Mouse (Mus musculus) inflammation-experienced regulatory T-cells, adult 6 months (primary cell): Measurements from ENCODE around the gene Bcl7a. TPM values are rescaled to one million over a fixed set of nuclear protein-coding genes. Genes with fewer than 3 reads are reported as not detected.

Experiments used
- ATAC-seq: one replicate; pipeline ENCODE4 v1.8.0; 2017
- polyA plus RNA-seq, 3 experiments: library from polyadenylated mRNA; unstranded; fragments of 100-300 nt; shearing (Covaris generic); gene quantifications; one replicate each; pipeline ENCODE4 v1.2.1; 2017

Bcl7a gene
- 10 to 100 TPM in 1 of 3 experiments, 1 to 10 TPM in 2; 3.4 to 13.1 (median 6.7) TPM for polyA plus RNA-seq

DNA sequence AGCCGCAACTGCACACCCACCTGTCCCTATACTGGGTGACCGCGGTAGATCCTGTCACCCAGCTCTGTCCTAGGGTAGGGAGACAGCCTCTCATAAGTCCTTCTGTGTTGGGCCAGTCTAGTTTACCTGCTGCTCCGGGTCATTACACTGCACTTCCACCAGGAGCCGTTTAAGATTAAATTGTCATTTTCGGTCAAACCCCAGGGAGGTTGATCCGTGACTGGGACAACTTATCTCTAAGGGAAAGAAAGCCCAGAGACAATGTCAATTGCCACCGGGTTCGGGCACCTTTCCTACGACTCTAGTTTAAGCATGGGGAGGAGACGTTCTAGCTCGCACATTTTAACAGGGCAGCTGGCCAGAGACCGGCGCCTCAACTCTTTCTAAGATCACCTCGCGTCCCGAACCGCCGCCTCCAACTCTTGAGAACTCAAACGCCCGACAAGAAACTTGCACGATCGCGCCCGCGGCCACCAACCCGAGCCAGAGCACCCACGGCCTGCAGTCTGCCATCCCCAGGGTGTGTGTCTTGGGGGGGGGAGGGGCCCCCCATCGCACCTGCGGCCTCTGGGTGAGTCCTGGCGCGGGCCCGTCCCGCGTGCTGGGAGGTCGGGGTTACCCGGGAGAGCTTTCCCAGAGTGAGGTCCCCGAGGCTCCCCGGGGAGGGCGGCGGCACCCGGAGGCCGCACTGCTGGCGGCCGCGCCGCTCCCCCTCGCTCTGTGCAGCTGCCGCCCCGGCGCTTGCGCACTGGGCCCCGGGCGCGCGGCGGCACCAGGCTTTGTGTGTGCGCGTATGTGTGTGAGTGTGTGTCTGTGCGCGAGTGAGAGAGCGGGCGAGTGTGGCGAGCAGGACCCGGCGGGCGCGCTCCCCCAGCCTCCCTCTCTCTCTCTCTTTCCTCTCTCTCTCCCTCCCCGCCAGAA, at the start of gene Bcl7a:
Bcl7a (plus strand) TSS at position 128 of the 921 bp plus-strand sequence.
- peak; percentile 77 for ATAC-seq

DNA sequence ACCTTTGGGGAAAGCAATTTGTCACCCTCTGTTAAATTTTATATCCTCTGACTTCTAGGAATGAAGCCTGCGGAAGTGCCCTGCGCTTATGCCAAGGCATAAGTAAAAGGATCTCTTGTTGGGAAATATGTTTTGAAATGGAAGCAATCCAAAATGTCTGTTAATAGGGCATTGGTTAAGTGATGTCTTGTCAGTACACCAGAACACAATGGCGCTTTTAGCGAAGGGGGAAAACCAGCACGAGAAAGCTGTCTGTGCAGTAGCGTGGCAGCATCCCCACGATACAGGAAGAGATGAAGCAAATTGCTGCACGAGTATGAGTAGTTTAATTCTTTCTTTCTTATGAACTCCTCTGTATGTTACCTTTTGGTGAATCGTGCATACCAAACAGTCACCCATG, 49.0 kb upstream of the Bcl7a start:
- no peak for ATAC-seq

DNA sequence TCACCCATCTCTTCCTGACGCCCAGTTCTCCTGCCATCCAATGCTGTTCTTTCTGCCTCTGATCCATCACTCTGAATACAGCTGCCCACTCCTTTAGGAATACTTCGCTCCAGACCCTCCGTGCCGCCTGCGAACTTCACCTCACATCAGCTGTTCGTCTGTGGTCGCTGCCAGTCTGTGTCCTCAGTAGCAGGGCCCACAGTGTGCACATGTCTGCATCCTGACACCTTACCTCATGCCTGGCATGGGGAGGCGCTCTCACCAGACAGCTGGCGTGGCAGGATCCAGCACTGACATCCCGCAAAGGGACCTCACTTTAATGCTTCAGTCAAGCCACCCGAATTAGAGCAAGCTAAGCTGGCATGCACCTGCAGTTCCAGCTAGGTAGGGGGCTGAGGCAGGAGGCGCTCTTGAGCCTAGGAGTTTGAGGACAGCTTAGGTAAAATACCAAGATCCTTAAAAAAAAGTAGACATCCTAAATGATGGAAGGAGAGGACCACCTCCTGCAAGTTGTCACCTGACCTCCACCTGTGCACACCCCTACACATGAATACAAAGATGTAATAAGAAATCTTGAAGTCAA, 47.3 kb upstream of the Bcl7a start:
- ATAC-seq, result no peak

DNA sequence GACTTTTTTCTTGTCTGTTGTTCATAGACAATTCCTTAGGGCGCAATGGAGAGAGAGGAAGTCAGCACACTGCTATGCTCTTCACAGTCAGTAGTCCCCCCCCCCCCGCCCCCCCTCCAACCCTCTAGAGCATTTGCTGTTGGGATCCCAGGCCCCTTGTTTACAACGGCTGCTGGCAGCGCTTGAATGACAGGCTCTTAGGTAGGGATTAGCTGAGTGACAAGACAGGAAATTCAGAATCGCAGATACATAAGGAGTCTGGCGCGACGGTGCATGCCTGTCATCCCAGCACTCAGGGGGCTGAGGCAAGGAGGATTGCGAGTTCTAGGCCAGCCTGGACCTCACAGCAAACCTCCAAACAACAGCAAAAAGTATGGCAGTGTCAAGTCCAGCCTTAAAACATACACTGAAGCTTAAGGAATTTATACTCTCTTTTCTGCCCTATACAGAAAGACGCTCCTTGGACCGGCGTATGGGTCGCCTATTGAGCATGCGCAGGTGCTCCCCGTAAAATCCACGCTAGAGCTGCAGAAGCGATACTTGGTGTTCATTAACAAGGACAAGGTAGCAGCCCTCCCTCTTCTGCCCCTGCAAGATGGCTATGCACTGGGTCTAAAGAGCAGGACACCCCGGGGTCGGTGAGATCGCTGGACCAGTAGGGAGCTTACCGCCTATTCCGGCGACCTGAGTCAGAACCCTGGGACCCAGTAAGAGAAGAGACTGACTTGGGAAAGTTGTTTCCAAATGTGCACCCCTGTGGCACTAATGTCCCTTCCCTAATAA, 46.5 kb upstream of the Bcl7a start:
- no peak for ATAC-seq

DNA sequence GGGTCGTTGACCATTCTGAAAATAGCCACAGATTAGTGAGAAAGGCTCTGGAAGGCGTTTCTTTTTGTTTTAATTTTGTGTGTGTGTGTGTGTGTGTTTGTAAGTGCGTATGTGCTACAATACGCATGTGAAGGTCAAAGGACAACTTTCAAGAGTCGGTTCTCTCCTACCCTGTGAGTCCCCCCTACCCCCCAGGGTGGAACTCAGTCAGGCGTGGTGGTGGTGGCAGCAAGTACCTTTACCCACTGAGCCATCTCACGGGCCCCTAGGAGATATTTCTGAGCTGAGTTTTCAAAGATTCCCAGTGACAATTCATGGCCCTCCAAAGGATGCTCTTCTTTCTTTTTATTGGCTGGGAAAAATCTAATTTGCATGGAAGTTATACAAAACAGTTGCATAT, 45.8 kb upstream of the Bcl7a start:
- ATAC-seq, result no peak

DNA sequence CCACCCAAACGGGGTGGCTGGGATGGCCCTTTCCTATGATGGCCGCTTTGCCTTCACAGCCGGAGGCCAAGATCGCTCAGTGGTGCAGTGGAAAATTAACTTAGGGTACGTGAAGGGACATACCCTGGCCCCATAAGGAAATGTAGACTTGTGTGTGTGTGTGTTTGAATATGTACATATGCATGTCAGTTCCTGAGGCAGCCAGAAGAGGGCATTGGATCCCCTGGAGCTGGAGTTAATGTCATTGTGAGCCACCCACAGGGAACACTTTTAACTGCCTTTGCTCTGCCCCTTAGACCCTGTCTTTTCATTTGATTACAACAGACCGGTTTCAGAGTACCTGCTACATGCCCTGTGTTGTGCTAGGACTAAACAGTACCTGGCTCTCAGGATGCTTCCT, 45.1 kb upstream of the Bcl7a start:
- ATAC-seq, result no peak

DNA sequence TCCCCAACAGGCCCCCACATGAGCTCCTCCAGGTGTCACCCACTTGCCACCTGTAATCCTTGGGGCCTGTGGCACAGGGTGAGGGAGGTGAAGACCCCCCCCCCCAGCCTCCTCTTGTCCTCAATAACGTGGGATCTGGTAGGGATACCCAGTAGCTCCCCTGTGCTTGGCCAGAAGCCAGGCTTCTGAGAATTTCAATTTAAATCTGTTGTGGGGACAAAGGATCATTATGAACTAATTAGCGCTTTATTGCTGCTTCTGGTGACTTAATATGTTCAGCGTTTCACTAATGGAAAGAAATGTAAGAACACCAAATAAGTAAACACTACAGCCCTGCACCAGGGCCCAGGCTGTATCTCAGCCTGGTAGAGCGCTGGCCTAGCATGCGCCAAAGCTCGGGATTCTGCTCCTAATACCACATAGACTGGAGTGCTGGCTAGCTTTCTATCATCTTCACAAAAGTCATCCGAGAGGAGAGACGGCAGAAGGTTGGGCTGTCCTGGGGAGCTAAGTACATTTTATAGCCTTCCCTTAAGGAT, 43.1 kb upstream of the Bcl7a start:
- ATAC-seq, result no peak

DNA sequence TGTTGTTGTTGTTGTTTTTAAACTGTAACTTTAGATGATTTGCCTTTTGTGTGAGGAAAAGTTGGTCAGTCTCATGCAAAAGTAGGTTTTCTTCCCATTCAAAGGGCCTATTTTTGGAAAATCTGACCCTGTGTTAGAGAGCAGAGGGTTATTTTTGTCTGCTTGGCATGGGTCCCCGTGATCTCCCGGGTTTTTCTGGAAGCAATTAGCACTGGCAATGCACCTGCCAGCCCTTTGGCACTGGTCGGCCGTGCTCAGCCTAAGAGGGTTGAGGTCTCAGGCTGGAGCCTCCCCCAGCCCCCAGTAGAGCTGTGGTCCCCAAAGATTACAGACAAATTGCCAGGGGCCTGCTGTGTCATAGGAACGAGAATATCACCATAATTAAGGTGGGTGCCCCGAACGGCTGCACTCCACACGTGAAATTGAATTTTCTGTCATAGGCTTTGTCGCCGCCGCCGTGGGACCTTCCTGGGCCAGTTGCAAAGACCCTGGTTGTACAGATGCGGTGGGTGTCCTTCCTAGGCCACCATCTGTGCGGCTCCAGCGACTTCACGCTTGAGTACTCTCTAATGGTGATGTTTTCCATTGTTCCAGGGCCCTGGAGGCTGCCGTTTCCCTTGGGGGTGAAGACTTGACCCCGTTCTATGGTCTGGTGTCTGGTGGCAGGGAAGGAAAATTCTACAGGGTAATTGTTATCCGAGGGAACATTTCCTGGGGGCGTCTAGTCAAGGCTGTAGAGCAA, 41.7 kb upstream of the Bcl7a start:
- ATAC-seq, result no peak

DNA sequence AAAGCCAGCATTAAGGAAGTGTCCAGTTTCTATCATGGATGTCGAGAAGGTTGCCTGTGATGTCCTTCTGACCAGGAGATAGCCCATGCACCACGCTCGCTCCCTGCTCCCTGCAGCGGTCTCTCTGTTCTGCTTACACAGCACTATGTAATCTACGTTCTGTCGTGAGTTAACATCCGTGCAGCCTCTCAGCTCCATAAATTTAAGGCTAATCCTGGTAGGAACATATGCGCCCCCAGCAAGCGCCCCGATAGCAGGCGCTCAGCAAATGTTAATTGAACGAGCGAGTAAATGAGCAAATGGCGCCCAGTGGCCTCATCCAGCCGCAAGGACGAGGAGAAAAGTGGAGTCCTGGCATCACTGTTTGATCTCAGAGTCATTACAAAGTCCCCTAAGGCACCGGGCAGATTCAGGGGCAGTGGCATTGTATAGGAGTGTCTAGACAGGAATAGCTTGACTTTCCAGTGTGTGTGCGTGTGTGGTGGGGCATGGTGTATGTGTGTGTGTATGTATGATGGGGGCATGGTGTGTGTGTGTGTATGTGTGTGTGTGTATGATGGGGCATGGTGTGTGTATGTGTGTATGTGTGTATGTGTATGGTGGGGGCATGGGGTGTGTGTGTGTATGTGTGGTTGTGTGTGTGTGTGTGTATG, 35.9 kb upstream of the Bcl7a start:
- no peak for ATAC-seq

DNA sequence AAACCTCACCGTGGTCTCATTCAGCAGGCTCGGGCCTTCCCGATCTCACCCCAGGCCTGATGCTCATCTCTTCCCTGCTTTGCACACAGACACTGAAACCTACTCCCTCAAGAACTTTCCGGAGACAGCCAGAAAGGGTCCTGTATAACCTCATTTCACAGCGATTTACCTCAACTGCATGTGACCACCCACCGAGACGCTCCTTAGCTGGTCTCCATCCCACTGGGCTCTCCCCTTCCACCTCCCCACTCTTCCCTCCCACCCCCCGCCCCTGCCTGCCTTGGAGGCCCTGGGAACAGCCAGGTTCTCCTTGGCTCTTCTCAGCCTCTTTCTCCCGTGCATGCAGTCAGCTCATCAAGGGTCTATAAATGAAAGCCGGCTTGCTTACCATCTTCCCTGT, 33.8 kb upstream of the Bcl7a start:
- no peak for ATAC-seq

DNA sequence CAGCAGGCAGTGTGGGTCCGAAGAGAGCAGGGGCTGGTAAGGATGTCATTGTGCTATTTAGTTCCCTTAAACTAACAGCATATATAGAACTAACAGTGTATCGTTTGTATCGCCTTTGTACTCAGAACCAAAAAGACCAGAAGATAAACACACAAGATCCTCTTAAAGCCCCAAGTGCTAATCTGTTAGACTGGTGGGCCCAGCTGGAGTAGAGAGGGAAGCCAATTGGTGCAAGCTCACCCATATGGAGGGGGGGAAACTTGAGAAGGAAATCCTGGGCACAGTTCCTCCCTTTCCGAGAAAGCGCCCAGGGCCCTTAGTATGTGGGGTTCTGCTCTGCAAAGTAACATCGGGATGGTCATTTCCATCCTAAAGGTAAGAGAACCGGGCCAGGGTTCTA, 33.4 kb upstream of the Bcl7a start:
- no peak for ATAC-seq

DNA sequence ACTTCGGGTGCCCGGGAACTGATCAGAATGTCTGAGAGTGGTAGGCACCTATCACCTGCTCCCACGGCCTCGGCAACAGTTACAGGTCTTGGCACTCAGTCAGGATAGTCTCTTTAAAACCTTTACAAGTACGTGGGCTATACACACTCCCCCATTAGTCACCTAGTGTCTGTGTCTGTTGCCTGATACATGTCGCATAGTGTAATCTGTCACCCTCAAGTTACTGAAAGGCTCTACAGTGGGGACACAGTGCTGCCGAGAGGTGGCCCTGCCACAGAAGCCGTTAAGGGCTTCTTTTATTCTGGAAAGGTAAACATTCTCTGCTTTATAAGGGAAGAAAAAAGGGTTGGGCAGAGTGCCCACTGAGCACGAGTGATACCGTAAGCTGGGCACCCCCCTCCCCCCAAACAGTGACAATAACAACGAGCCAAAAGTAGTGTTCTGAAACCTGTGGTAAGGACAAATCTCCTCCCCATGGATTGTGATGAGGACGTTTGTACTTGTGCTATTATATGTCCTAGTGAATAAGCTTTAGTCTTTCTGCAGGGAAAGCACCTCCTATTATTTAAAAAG, 30.5 kb upstream of the Bcl7a start:
- no peak for ATAC-seq

DNA sequence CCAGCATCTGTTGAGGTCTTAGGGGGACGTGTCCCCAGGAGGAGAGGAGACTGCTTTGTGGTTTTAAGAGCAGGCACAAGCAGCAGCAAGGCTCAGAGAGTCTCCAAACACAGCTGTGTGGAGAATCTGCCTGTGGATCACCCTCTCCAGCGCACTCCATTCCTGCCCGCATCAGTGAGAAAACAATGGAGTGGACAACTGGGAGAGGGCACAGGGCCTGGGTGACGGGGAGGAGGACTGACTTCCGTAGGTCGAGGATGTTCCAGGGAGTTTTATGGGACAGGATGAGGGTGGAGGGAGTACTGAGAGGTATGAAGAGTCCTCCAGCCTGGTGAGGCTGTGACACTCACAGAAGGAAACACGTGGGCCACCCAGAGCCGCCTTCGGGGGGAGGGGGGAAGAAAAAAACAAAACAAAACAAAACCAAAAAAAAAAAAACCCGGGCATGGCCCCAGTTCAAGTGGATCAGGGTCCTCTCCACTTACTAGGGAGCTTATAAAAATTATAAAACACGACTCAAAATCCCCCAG, 29.7 kb upstream of the Bcl7a start:
- peak; percentile 60 for ATAC-seq

DNA sequence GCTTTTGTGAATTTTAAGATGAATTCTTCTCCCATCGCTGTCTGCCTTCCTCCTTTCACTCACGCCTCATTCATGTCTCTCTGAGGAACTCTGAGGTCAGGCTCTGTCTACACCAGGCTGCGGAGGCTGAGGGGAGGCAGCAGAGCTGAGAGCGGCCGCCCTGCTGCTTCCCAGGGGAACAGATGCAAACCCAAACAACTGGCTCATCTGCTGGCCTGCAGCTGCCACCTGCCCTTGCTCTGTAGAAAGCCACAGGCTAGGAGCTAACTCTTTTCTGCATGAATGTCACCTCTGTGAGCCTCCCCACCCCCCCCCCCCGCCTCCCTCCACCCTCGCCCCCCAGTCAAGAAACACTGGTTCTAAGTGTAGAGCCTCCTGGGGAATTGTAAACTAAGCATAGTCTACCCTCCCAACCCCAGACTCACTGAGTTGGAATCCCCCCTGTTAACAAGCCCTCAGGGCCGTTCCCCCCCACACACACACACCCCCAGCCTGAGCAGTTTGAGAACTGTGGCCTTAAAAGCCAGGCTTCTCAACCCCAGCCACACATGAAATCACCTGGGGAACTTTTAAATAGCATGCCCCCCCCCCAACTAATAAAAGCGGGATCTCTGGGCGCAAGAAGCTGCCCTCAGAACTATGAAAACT, 28.3 kb upstream of the Bcl7a start:
- ATAC-seq, result no peak

DNA sequence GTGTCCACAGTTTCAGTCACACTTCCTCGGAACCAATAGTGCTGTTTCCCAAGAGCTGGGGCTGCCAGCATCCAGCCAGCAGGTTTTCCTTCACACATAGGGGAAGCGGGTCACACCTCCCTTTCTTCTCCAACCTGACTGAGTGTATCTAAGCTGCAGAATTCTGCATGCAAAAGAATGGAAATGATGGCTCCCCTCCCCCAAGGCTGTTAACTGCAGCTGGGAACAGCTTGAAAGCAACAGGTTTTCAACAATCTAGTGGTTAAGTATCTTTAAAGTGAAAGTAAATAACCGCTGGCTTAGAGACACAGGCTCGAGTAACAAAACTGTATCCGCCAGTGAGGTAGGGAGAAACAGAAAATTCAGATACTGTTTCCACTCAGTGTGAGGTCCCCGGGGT, 25.6 kb upstream of the Bcl7a start:
- peak; percentile 35 for ATAC-seq

DNA sequence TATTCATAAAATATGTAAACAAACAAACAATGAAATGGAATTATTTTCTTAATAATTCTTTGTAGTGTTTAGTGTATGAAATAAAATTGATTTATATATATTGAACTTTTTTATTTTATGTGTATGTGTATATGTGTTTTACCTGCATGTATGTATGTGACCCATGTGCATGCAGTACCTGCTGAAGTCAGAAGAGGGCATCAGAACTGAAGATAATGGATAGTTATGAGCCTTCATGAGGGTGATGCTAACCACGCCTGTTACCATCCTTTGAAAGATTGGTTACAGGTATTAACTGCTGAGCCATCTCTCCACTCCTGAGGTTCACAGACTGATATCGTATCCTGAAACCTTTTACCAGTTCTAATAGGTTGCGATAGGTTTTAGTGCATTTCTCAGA, 23.5 kb upstream of the Bcl7a start:
- ATAC-seq, result no peak

DNA sequence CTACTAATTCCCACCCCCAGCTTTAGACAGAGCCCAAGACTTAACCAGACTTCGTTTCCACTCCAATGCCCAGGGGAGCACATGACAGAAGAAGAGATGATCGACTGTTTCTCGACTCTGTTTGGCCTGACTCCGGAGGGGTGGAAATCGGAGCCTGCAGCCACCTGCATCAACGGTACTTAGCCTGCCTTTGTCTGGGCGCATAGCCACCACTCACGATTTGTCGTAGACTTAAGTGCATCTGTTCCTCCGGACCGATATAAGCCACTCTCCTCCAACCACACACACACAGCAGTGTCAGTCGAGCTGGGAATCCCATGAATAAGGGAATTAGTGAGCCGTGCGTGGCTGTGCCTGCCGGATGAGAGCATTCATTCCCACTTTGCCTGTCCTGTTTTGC, 19.4 kb upstream of the Bcl7a start:
- ATAC-seq, result no peak

DNA sequence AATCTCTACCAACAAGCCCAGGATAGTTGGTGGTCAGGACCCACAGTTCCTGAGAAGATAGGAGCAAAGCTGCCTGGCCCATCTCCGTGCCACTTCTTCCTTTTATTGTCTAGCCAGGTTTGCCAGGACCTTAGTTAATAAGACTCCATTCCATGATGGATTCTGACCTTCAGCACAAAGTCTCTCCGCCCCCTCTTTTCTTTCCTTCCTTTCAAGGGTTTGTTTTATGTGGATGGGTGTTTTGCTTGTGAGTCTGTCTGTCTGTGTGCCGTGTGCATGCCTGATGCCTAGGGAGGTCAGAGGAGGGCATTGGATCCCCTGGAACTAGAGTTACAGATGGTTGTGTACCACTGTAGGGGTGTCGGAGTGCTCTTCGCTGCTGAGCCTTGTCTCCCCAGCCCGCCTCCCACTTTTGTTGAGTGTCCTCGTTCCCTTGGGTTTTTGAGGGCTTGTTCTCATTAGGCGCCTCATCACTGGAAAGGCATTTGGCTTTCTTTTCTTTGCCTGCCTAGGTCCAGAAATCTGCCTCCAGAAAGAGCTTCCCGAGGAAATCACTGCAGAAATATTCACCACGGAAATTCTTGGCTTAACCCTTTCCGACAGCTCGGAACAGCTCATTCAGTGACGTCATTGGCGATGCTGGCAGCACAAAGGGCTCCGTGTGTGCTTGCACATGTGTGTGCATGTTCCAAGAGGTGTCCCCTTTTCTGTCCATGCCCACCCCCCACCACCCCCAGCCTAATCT, 17.5 kb upstream of the Bcl7a start:
- ATAC-seq, result no peak

DNA sequence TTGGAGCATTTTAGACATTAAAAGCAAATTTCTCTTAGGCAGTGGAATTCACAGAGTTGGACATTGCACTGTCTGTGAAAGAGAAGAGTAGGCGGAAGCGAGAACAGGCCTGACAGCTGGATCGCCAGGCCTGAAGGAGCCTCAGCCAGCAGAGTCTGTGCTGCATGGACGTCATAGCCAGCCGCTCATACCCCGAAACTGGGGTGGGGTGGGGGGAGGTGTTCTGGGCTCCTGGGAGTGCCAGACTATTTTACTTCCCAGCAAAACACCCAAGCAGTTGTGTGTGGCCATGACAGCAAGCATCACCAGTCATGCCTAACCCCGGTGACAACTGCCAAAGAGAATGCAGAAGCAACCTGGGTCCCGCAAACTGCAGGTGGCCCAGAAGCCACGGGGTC, 16.9 kb upstream of the Bcl7a start:
- no peak for ATAC-seq

DNA sequence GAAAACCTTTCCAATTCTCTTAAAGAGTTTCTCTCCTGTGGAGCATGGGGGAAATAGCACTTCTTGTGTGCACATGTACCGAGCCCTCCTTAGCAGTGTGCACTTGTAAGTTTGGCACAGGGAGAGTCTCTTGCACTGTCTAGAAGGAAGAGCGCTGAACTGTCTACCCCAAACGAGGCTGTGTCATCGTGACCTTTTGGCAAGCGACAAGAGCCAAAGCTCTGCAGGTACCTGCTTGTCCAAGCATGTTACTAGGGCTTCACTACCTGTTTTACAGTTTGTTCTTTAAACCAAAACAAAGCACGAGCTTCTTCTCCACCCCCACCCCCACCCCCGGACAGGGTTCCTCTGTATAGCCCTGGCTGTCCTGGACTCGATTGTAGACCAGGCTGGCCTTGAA, 15.9 kb upstream of the Bcl7a start:
- no peak for ATAC-seq
